Mouse (Mus musculus) limb, embryonic 13.5 days (tissue): Measurements from ENCODE around the gene Gm21739. TPM values are rescaled to one million over a fixed set of nuclear protein-coding genes. Genes with fewer than 3 reads are reported as not detected.
"Not testable (repeated sequence)": the region's sequence is repeated elsewhere in the genome, so short reads cannot be mapped to it uniquely, and the experiment has no call there.

ENCODE experiments used
- ATAC-seq: fragments of 200-750 bp; cut with Nextera tagmentation; 2 replicates; pipeline ENCODE4 v1.8.0; 2017; ENCODE audit warnings: low read depth, moderate number of reproducible peaks, moderate TSS enrichment; ENCODE audit not compliant: low FRiP score
- H3K27ac ChIP-seq: fragments of 300-500 bp; sonication (generic); 2 replicates; pipeline ENCODE4 v1.5.1; 2015; ENCODE audit warnings: inconsistent platforms, mild to moderate bottlenecking, moderate library complexity
- H3K27me3 ChIP-seq: fragments of 300-500 bp; sonication (generic); 2 replicates; pipeline ENCODE4 v1.6.1; 2015; ENCODE audit warnings: mild to moderate bottlenecking, inconsistent platforms
- H3K36me3 ChIP-seq: fragments of 300-500 bp; sonication (generic); 2 replicates; pipeline ENCODE4 v1.6.1; 2015; ENCODE audit warnings: inconsistent platforms, mild to moderate bottlenecking, moderate library complexity
- H3K4me1 ChIP-seq: fragments of 300-500 bp; sonication (generic); 2 replicates; pipeline ENCODE4 v1.6.1; 2015; ENCODE audit warnings: inconsistent platforms
- H3K4me2 ChIP-seq: fragments of 300-500 bp; sonication (generic); replicated peaks from 2 replicates; pipeline ENCODE4 v1.6.1; 2015; ENCODE audit warnings: inconsistent platforms, mild to moderate bottlenecking, moderate library complexity
- H3K4me3 ChIP-seq: fragments of 300-500 bp; sonication (generic); 2 replicates; pipeline ENCODE4 v1.5.1; 2015; ENCODE audit warnings: moderate library complexity, mild to moderate bottlenecking, inconsistent platforms
- H3K9ac ChIP-seq: fragments of 300-500 bp; sonication (generic); 2 replicates; pipeline ENCODE4 v1.6.1; 2015; ENCODE audit warnings: mild to moderate bottlenecking, inconsistent platforms
- H3K9me3 ChIP-seq: fragments of 300-500 bp; sonication (generic); 2 replicates; pipeline ENCODE4 v1.6.1; 2016; ENCODE audit warnings: inconsistent platforms
- WGBS: fragments of 180-500 bp; shearing (Covaris S2); methylation state at CpG from one replicate; pipeline ENCODE4 v1.1.7; 2015; 5-methylcytosine and 5-hydroxymethylcytosine counted together
- polyA plus RNA-seq: library from polyadenylated mRNA; unstranded; fragments of >200 nt; fragmentation: Nextera tagmentation; extraction: Ambion mirVana; gene quantifications from 2 replicates; pipeline ENCODE4 v1.2.1, GENCODE M21; 2015

The Gm21739 gene
- not detected in 2 replicates for polyA plus RNA-seq

DNA sequence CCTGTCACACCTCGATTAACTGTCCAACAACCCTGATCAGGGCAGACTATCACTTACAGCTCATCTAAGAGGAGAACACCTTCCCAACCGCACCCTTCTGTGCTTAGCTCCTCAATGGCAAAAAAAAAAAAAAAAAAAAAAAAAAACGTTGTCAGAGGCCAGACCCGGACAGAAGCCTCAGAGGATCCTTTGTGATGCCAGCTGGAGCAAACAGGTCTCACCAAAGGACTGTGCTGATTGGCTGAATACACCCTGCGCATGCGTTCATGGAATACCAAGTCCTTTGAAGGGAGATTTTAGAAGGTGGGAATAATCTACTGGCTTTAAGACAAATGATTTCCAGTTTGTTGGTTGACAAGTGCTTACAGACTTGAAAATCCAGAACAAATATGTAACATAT is at the start of gene Gm21739:
TSS of gene Gm21739 (minus strand) at position 101 of the 400 bp plus-strand sequence.
- H3K4me1 ChIP-seq, result not testable (repeated sequence)

More for the DNA sequence above, at the start of gene Gm21739:
- not testable (repeated sequence) for ATAC-seq, H3K27ac ChIP-seq, H3K4me3 ChIP-seq, H3K4me2 ChIP-seq, H3K36me3 ChIP-seq, H3K9me3 ChIP-seq, H3K9ac ChIP-seq, H3K27me3 ChIP-seq
- WGBS, result no CpG with 5 or more reads among the region's 6 CpGs
